Mouse (Mus musculus) embryonic facial prominence, embryonic 14.5 days (tissue): ENCODE measurements around the gene Mob1a. TPM values are rescaled to one million over a fixed set of nuclear protein-coding genes. Genes with fewer than 3 reads are reported as not detected.
"Not testable (repeated sequence)": the region's sequence is repeated elsewhere in the genome, so short reads cannot be mapped to it uniquely, and the experiment has no call there.

ENCODE experiments used
- ATAC-seq: fragments of 200-750 bp; cut with Nextera tagmentation; 2 replicates; pipeline ENCODE4 v1.8.0; 2017; ENCODE audit warnings: low read depth, moderate number of reproducible peaks, moderate TSS enrichment
- DNase-seq: peaks from one replicate; pipeline ENCODE4 v3.0.0-alpha.2; 2015; ENCODE audit warnings: low spot score
- H3K27ac ChIP-seq: fragments of 300-500 bp; sonication (generic); replicated peaks from 2 replicates; pipeline ENCODE4 v1.5.1; 2014; ENCODE audit warnings: low read depth, mild to moderate bottlenecking, low read length, moderate library complexity
- H3K27me3 ChIP-seq: fragments of 300-500 bp; sonication (generic); replicated peaks from 2 replicates; pipeline ENCODE4 v1.6.1; 2014; ENCODE audit warnings: low read length; ENCODE audit not compliant: control insufficient read depth, insufficient read depth
- H3K36me3 ChIP-seq: fragments of 300-500 bp; sonication (generic); 2 replicates; pipeline ENCODE4 v1.6.1; 2014; ENCODE audit warnings: low read length, mixed read lengths; ENCODE audit not compliant: control insufficient read depth, insufficient read depth
- H3K4me1 ChIP-seq: fragments of 300-500 bp; sonication (generic); 2 replicates; pipeline ENCODE4 v1.6.1; 2014; ENCODE audit warnings: antibody characterized with exemption, low read length; ENCODE audit not compliant: control insufficient read depth, insufficient read depth
- H3K4me2 ChIP-seq: fragments of 300-500 bp; sonication (generic); 2 replicates; pipeline ENCODE4 v1.6.1; 2014; ENCODE audit warnings: low read depth, mild to moderate bottlenecking, low read length, moderate library complexity, mixed read lengths
- H3K4me3 ChIP-seq: fragments of 300-500 bp; sonication (generic); 2 replicates; pipeline ENCODE4 v1.5.1; 2014; ENCODE audit warnings: low read depth, mild to moderate bottlenecking, low read length
- H3K9ac ChIP-seq: fragments of 300-500 bp; sonication (generic); 2 replicates; pipeline ENCODE4 v1.6.1; 2014; ENCODE audit warnings: low read depth, mild to moderate bottlenecking, low read length, moderate library complexity, mixed read lengths
- H3K9me3 ChIP-seq: fragments of 300-500 bp; sonication (generic); 2 replicates; pipeline ENCODE4 v1.6.1; 2016; ENCODE audit warnings: low read length; ENCODE audit not compliant: control insufficient read depth
- WGBS: fragments of 180-500 bp; shearing (Covaris S2); extraction: QIAGEN DNeasy Blood & Tissue Kit; methylation state at CpG from one replicate; pipeline ENCODE4 v1.1.7; 2014; 5-methylcytosine and 5-hydroxymethylcytosine counted together
- polyA plus RNA-seq: library from polyadenylated mRNA; unstranded; fragments of >200 nt; fragmentation: Nextera tagmentation; extraction: Ambion mirVana; gene quantifications from 2 replicates; pipeline ENCODE4 v1.2.1, GENCODE M21; 2014

The Mob1a gene
- polyA plus RNA-seq, 1 experiment from 2014 or later, result 80.7 TPM

- H3K27me3 ChIP-seq, result no peaks in the 10 kb centered on the region
- H3K27ac ChIP-seq, result no peak overlapping the region
- H3K4me2 ChIP-seq, result no peak overlapping the region
- 63% methylated on average over 8 of the region's 8 CpGs for WGBS
- H3K36me3 ChIP-seq, result peaks cover 2% of the 10 kb centered on the region; the same call in 1 of the 2 replicates
- no peak for DNase-seq
- ATAC-seq, result no peak
- H3K4me1 ChIP-seq, result peaks cover 10% of the 10 kb centered on the region
- H3K9ac ChIP-seq, result no peak overlapping the region
- no peak overlapping the region for H3K4me3 ChIP-seq
- H3K9me3 ChIP-seq, result no peaks in the 10 kb centered on the region
These were observed 2.0 kb upstream of the Mob1a start for GRCm38 (mm10) chr6:83323652-83324419.

GRCm38 (mm10) chr6:83326394-83326736, 549 bp downstream of the Mob1a start:
- ATAC-seq (no peak), DNase-seq (no peak)
- peak overlapping the region; percentile 89 for H3K9ac ChIP-seq
- peak overlapping the region; percentile 90 for H3K27ac ChIP-seq
- peaks cover 10% of the 10 kb centered on the region for H3K4me1 ChIP-seq
- H3K36me3 ChIP-seq, result peaks cover 24% of the 10 kb centered on the region
- H3K9me3 ChIP-seq, result no peaks in the 10 kb centered on the region
- 6% methylated on average over 6 of the region's 6 CpGs for WGBS
- peak overlapping the region; percentile 77 for H3K4me3 ChIP-seq
- H3K4me2 ChIP-seq, result peak overlapping the region; percentile 67
- H3K27me3 ChIP-seq, result no peaks in the 10 kb centered on the region

- no peak for ATAC-seq
- 54% methylated on average over 6 of the region's 6 CpGs for WGBS
- DNase-seq, result no peak
- H3K9ac ChIP-seq, result peak overlapping the region; percentile 89
- H3K27me3 ChIP-seq, result no peaks in the 10 kb centered on the region
- no peaks in the 10 kb centered on the region for H3K9me3 ChIP-seq
- peak overlapping the region; percentile 77 for H3K4me3 ChIP-seq
- peak overlapping the region; percentile 67 for H3K4me2 ChIP-seq
- H3K4me1 ChIP-seq, result peaks cover 10% of the 10 kb centered on the region
- H3K27ac ChIP-seq, result no peak overlapping the region
- H3K36me3 ChIP-seq, result peaks cover 28% of the 10 kb centered on the region
These were observed 945 bp downstream of the Mob1a start for GRCm38 (mm10) chr6:83326761-83327160.

GRCm38 (mm10) chr6:83327591-83328190, 1.9 kb downstream of the Mob1a start:
- H3K4me3 ChIP-seq, result no peak overlapping the region
- 86% methylated on average over 3 of the region's 3 CpGs for WGBS
- H3K27me3 ChIP-seq, result no peaks in the 10 kb centered on the region
- peak overlapping the region; percentile 67; the same call in 1 of the 2 replicates for H3K4me2 ChIP-seq
- H3K4me1 ChIP-seq, result peaks cover 10% of the 10 kb centered on the region
- no peak for ATAC-seq
- H3K27ac ChIP-seq, result no peak overlapping the region
- DNase-seq, result no peak
- no peaks in the 10 kb centered on the region for H3K9me3 ChIP-seq
- peaks cover 38% of the 10 kb centered on the region for H3K36me3 ChIP-seq
- H3K9ac ChIP-seq, result no peak overlapping the region

GRCm38 (mm10) chr6:83341387-83341786, 15.6 kb downstream of the Mob1a start:
- Histone ChIP-seq H3K27me3 (no peaks in the 10 kb centered on the region), H3K9ac (no peak overlapping the region), H3K4me2 (no peak overlapping the region), H3K4me1 (no peaks in the 10 kb centered on the region), H3K9me3 (no peaks in the 10 kb centered on the region), H3K27ac (no peak overlapping the region), H3K4me3 (no peak overlapping the region), H3K36me3 (peaks cover 55% of the 10 kb centered on the region)
- ATAC-seq, result no peak
- no peak for DNase-seq
- 77% methylated on average over 3 of the region's 3 CpGs for WGBS

- no peak overlapping the region for H3K27ac ChIP-seq
- H3K4me3 ChIP-seq, result no peak overlapping the region
- H3K4me2 ChIP-seq, result no peak overlapping the region
- DNase-seq (no peak), ATAC-seq (no peak)
- no peaks in the 10 kb centered on the region for H3K4me1 ChIP-seq
- WGBS, result 98% methylated on average over 2 of the region's 2 CpGs
- no peak overlapping the region for H3K9ac ChIP-seq
- H3K36me3 ChIP-seq, result peaks cover 50% of the 10 kb centered on the region
- H3K9me3 ChIP-seq, result no peaks in the 10 kb centered on the region
- no peaks in the 10 kb centered on the region for H3K27me3 ChIP-seq
These were observed 17.1 kb downstream of the Mob1a start for GRCm38 (mm10) chr6:83342957-83343356.

- not testable (repeated sequence) for ATAC-seq
These were observed 19.5 kb downstream of the Mob1a start for GRCm38 (mm10) chr6:83345285-83345684.

GRCm38 (mm10) chr6:83347916-83348315, 22.1 kb downstream of the Mob1a start:
- Histone ChIP-seq H3K4me1 (peaks cover 9% of the 10 kb centered on the region), H3K4me2 (no peak overlapping the region), H3K9ac (no peak overlapping the region), H3K9me3 (no peaks in the 10 kb centered on the region), H3K27me3 (no peaks in the 10 kb centered on the region), H3K4me3 (no peak overlapping the region), H3K27ac (no peak overlapping the region), H3K36me3 (peaks cover 8% of the 10 kb centered on the region; the same call in 1 of the 2 replicates)
- no peak for DNase-seq
- ATAC-seq, result no peak
- WGBS, result 75% methylated on average over 3 of the region's 3 CpGs

More at GRCm38 (mm10) chr6:83345285-83345684, 19.5 kb downstream of the Mob1a start:
- H3K4me2 ChIP-seq, H3K4me1 ChIP-seq, H3K27ac ChIP-seq, H3K27me3 ChIP-seq, H3K4me3 ChIP-seq, DNase-seq, H3K9ac ChIP-seq, H3K9me3 ChIP-seq: not testable (repeated sequence)
- H3K36me3 ChIP-seq, result peaks cover 28% of the 10 kb centered on the region
- WGBS, result 91% methylated on average over 8 of the region's 8 CpGs
